Mouse (Mus musculus) bone marrow macrophage, adult 2 months (primary cell): ENCODE results near the gene Syne3.

Experiments used
- CTCF ChIP-seq: IDR thresholded peaks from 2 replicates; pipeline ENCODE4 v1.5.1; 2012; ENCODE audit warnings: low read depth, mild to moderate bottlenecking, low read length, moderate library complexity
- POLR2A ChIP-seq: IDR thresholded peaks from 2 replicates; pipeline ENCODE4 v1.6.1; 2012; ENCODE audit warnings: mild to moderate bottlenecking, low read depth, low read length, borderline replicate concordance

DNA sequence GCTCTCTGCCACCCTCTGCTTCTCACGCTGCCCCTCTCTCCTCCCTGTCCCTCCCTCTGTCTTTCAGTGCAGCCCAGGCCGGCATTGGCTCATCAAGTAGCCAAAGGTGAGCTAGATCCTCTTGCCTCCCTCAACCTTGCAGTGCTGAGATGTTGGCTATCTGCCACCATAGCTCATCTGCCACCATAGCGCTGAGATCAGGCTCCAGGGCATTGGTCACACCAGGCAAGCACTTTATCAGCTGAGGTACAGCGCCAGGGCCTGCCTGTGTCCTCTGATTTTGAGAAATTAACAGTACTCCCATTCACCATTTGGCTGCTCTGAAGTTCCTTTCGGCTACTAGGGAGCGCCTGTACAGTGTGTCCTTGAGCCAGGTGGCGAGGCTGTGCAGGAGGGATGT, 31.3 kb upstream of the Syne3 start:
- no peak for TF ChIP-seq CTCF
- TF ChIP-seq POLR2A, result no peak
